Comparison of ENCODE assay signal across 30 mouse cellular contexts in the genomic region with DNA sequence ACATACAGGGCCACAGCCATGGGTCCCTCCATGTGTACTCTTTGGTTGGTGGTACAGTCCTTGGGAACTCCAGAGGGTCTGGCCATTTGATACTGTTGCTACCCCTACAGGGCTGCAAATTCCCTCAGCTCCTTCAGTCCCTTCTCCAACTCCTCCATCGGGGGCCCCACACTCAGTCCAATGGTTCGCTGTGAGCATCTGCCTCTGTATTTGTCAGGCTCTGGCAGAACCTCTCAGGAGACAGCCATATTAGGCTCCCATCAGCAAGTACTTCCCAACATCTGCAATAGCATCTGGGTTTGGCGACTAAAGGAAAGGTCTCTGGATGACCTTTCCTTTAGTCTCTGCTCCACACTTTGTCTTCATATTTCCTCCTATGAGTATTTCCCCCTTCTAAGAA. TPM values are rescaled to one million over a fixed set of nuclear protein-coding genes. Genes with fewer than 3 reads are reported as not detected.
DNase-seq lines count a peak whose midpoint lies in the region; ATAC-seq and TF ChIP-seq lines count a peak whose summit lies in the region.
"Had no signal": no experiment of that assay in that cellular context is flagged by ENCODE, and none has a peak within 500 bp of the region (broad histone marks: within the 10 kb centered on the region; RNA-seq: fewer than 3 reads in every experiment).

No protein-coding gene starts in this region.

- no peak overlapping the region for H3K4me3 ChIP-seq in heart, embryonic 10.5 days
- no peak overlapping the region for H3K4me3 ChIP-seq in heart, embryonic 13.5 days
- no peak overlapping the region for H3K4me3 ChIP-seq in stomach, postnatal 0 days (ENCODE audit: low read depth, low read length)
- H3K4me3 ChIP-seq: forebrain, embryonic 10.5 days; forebrain, embryonic 13.5 days; gastrocnemius, adult 2 months had no signal

- H3K27ac ChIP-seq in heart, embryonic 10.5 days: no peak overlapping the region; the same call in 1 of the 2 replicates
- H3K27ac ChIP-seq in heart, embryonic 13.5 days (replicated peaks): peak overlapping the region; percentile 80
- peak overlapping the region; percentile 78 for H3K27ac ChIP-seq in stomach, postnatal 0 days (replicated peaks)
- H3K27ac ChIP-seq: forebrain, embryonic 10.5 days; forebrain, embryonic 13.5 days; gastrocnemius, adult 2 months; hindbrain, embryonic 14.5 days; hindbrain, postnatal 0 days had no signal

- peaks cover 18% of the 10 kb centered on the region for H3K4me1 ChIP-seq in heart, embryonic 10.5 days
- H3K4me1 ChIP-seq in heart, embryonic 13.5 days: peaks cover 22% of the 10 kb centered on the region
- H3K4me1 ChIP-seq in stomach, postnatal 0 days (replicated peaks; ENCODE audit: control insufficient read depth, insufficient read depth): peaks cover 3% of the 10 kb centered on the region; the same call in 1 of the 2 replicates
- H3K4me1 ChIP-seq: forebrain, embryonic 10.5 days; forebrain, embryonic 13.5 days had no signal

- peak; percentile 51 for DNase-seq in heart, embryonic 10.5 days (ENCODE audit: low spot score)
- DNase-seq in heart, postnatal 36 days: no peak
- DNase-seq in heart, postnatal 4 days: no peak
- peak; percentile 15 for DNase-seq in urinary bladder, adult 2 months (ENCODE audit: low spot score)
- DNase-seq in urinary bladder, postnatal 25 days (ENCODE audit: low spot score): no peak
- DNase-seq in stomach, postnatal 0 days (ENCODE audit: low spot score): no peak
- DNase-seq in layer of hippocampus, adult 11-12 months (ENCODE audit: low spot score): no peak
- DNase-seq: adrenal gland, postnatal 10 days; adrenal gland, postnatal 36 days; B cell, adult 2 months; cerebellum, adult 18-20 months; cerebellum, adult 9-10 months; cerebellum, postnatal 14 days; gastrocnemius, adult 2 months; gastrocnemius, postnatal 14 days; kidney, adult 2 months had no signal

- TF ChIP-seq CTCF in stomach, postnatal 0 days (IDR thresholded peaks at IDR 0.05; ENCODE audit: low read depth): no peak

- H3K4me2 ChIP-seq in heart, embryonic 13.5 days: no peak overlapping the region
- H3K4me2 ChIP-seq in stomach, postnatal 0 days (replicated peaks; ENCODE audit: low read depth): no peak overlapping the region
- H3K4me2 ChIP-seq: forebrain, embryonic 13.5 days; hindbrain, embryonic 14.5 days had no signal

- no peak for TF ChIP-seq EP300 in stomach, postnatal 0 days (optimal IDR thresholded peaks at IDR 0.05)

- H3K9me3 ChIP-seq in heart, embryonic 10.5 days: no peaks in the 10 kb centered on the region
- no peaks in the 10 kb centered on the region for H3K9me3 ChIP-seq in heart, embryonic 13.5 days
- H3K9me3 ChIP-seq in stomach, postnatal 0 days (ENCODE audit: control insufficient read depth, low read length): no peaks in the 10 kb centered on the region
- H3K9me3 ChIP-seq: forebrain, embryonic 10.5 days; G1E had no signal

- 88% methylated on average over 3 of the region's 3 CpGs for WGBS in heart, embryonic 10.5 days
- 84% methylated on average over 3 of the region's 3 CpGs for WGBS in heart, embryonic 13.5 days
- WGBS in stomach, postnatal 0 days: 89% methylated on average over 3 of the region's 3 CpGs

- H3K27me3 ChIP-seq in heart, embryonic 10.5 days (ENCODE audit: insufficient read depth, poor library complexity, severe bottlenecking): no peaks in the 10 kb centered on the region
- H3K27me3 ChIP-seq in heart, embryonic 13.5 days (replicated peaks): no peaks in the 10 kb centered on the region
- H3K27me3 ChIP-seq in stomach, postnatal 0 days (ENCODE audit: control insufficient read depth, insufficient read depth, low read length): no peaks in the 10 kb centered on the region
- H3K27me3 ChIP-seq: CH12.LX; forebrain, embryonic 13.5 days; Patski had no signal

- H3K36me3 ChIP-seq in heart, embryonic 10.5 days: peaks cover 27% of the 10 kb centered on the region
- H3K36me3 ChIP-seq in heart, embryonic 13.5 days: peaks cover 22% of the 10 kb centered on the region
- no peaks in the 10 kb centered on the region; the same call in 1 of the 2 replicates for H3K36me3 ChIP-seq in stomach, postnatal 0 days (ENCODE audit: control insufficient read depth, insufficient read depth, low read length)
- H3K36me3 ChIP-seq: G1E had no signal

- no peak overlapping the region for H3K9ac ChIP-seq in heart, embryonic 13.5 days
- H3K9ac ChIP-seq in stomach, postnatal 0 days (ENCODE audit: low read length): no peak overlapping the region
- H3K9ac ChIP-seq: forebrain, embryonic 13.5 days; hindbrain, embryonic 14.5 days had no signal

- intact Hi-C loops in heart, postnatal 36 days (cut with DNase I): no loop called here

- no peak for ATAC-seq in heart, embryonic 13.5 days (ENCODE audit: extremely low read depth, insufficient number of reproducible peaks, low FRiP score, low TSS enrichment)
- no peak for ATAC-seq in stomach, postnatal 0 days (ENCODE audit: low FRiP score, low TSS enrichment)
- ATAC-seq: forebrain, embryonic 13.5 days; forebrain, embryonic 16.5 days; hindbrain, postnatal 0 days; inflammation-experienced regulatory T-cells, adult 6 months; Patski had no signal

RNA-seq across cellular contexts. Expression of a gene that starts 18.9 kb away (rescaled TPM):
- not detected in 2 replicates for polyA plus RNA-seq in heart, embryonic 10.5 days (2016; fragmentation: Nextera tagmentation; extraction: Ambion mirVana)
- 1 to 10 TPM in 1 of 2 experiments, not detected in 1; 1.1 TPM for total RNA-seq in heart, postnatal 36 days (2021)
- not detected in 2 replicates for polyA plus RNA-seq in heart, embryonic 13.5 days (2015; fragmentation: Nextera tagmentation; extraction: Ambion mirVana)
- total RNA-seq in heart, postnatal 4 days (2021): under 1 TPM in 1 of 2 experiments, not detected in 1; 0.41 TPM
- 6.8 and 7.6 TPM in 2 replicates for polyA plus RNA-seq in urinary bladder, adult 2 months (2012; rRNA removed)
- 1,326 and 1,348 TPM in 2 replicates for polyA plus RNA-seq in stomach, postnatal 0 days (2015; fragmentation: Nextera tagmentation; extraction: Ambion mirVana)
- total RNA-seq: adrenal gland, adult 18-20 months; CH12.LX; G1E; gastrocnemius, postnatal 14 days; gastrocnemius, postnatal 4 days; hindbrain, postnatal 0 days had no signal
- polyA plus RNA-seq: embryonic facial prominence, embryonic 11.5 days; forebrain, embryonic 10.5 days; forebrain, embryonic 13.5 days; forebrain, embryonic 16.5 days; G1E; hindbrain, embryonic 11.5 days; hindbrain, embryonic 14.5 days; hindbrain, postnatal 0 days; inflammation-experienced regulatory T-cells, adult 6 months had no signal

RNA-seq across cellular contexts. Expression of a gene that starts 28.9 kb away (rescaled TPM):
- 81.1 and 88.3 TPM in 2 replicates for polyA plus RNA-seq in heart, embryonic 10.5 days (2016; fragmentation: Nextera tagmentation; extraction: Ambion mirVana)
- total RNA-seq in heart, postnatal 36 days (2021): 10 to 100 TPM; 88.6 to 98.7 TPM
- polyA plus RNA-seq in heart, embryonic 13.5 days (2015; fragmentation: Nextera tagmentation; extraction: Ambion mirVana): 62.7 and 72.4 TPM in 2 replicates
- total RNA-seq in heart, postnatal 4 days (2021): 10 to 100 TPM; 66.4 to 68.2 TPM
- polyA plus RNA-seq in urinary bladder, adult 2 months (2012; rRNA removed): 1,883 and 2,290 TPM in 2 replicates
- 1,515 and 1,656 TPM in 2 replicates for polyA plus RNA-seq in stomach, postnatal 0 days (2015; fragmentation: Nextera tagmentation; extraction: Ambion mirVana)

RNA-seq across cellular contexts. Expression of a gene that starts 45.4 kb away (rescaled TPM):
- not detected in 2 replicates for polyA plus RNA-seq in heart, embryonic 10.5 days (2016; fragmentation: Nextera tagmentation; extraction: Ambion mirVana)
- 1 to 10 TPM; 1.0 to 1.2 TPM for total RNA-seq in heart, postnatal 36 days (2021)
- polyA plus RNA-seq in heart, embryonic 13.5 days (2015; fragmentation: Nextera tagmentation; extraction: Ambion mirVana): not detected in 2 replicates
- not detected for total RNA-seq in heart, postnatal 4 days (2021)
- 4.0 and 4.5 TPM in 2 replicates for polyA plus RNA-seq in urinary bladder, adult 2 months (2012; rRNA removed)
- polyA plus RNA-seq in stomach, postnatal 0 days (2015; fragmentation: Nextera tagmentation; extraction: Ambion mirVana): 929 and 937 TPM in 2 replicates
- total RNA-seq: adrenal gland, adult 18-20 months; adrenal gland, postnatal 10 days; adrenal gland, postnatal 36 days; CH12.LX; G1E; gastrocnemius, adult 2 months; gastrocnemius, postnatal 14 days; gastrocnemius, postnatal 4 days; hindbrain, postnatal 0 days had no signal
- polyA plus RNA-seq: embryonic facial prominence, embryonic 11.5 days; forebrain, embryonic 10.5 days; forebrain, embryonic 13.5 days; forebrain, embryonic 16.5 days; G1E; hindbrain, embryonic 11.5 days; hindbrain, embryonic 14.5 days; hindbrain, postnatal 0 days; inflammation-experienced regulatory T-cells, adult 6 months had no signal

Comparison
In these comparisons a context has a peak if more than half of its experiments do, and no peak if none do; other contexts are left out.
1. DNase-seq: peak in heart, embryonic 10.5 days (single experiment) and urinary bladder, adult 2 months (single experiment); none in heart, postnatal 36 days (0 of 2), heart, postnatal 4 days (single experiment), urinary bladder, postnatal 25 days (single experiment), stomach, postnatal 0 days (single experiment) and layer of hippocampus, adult 11-12 months (single experiment).
2. RNA of a gene that starts 18.9 kb away (polyA plus RNA-seq): 1,326 to 1,348 TPM in stomach, postnatal 0 days; 6.8 to 7.6 TPM in urinary bladder, adult 2 months, not detected in heart, embryonic 13.5 days and not detected in heart, embryonic 10.5 days; every median in the first group is over 100 times any median in the second.
3. RNA of a gene that starts 28.9 kb away (polyA plus RNA-seq): 1,883 to 2,290 TPM in urinary bladder, adult 2 months and 1,515 to 1,656 TPM in stomach, postnatal 0 days; 81.1 to 88.3 TPM in heart, embryonic 10.5 days and 62.7 to 72.4 TPM in heart, embryonic 13.5 days; every median in the first group is over 10 times any median in the second.
4. RNA of a gene that starts 45.4 kb away (polyA plus RNA-seq): 929 to 937 TPM in stomach, postnatal 0 days; 4.0 to 4.5 TPM in urinary bladder, adult 2 months, not detected in heart, embryonic 10.5 days and not detected in heart, embryonic 13.5 days; every median in the first group is over 100 times any median in the second.